Mouse (Mus musculus) bone marrow, adult 2 months (tissue): ENCODE data around the gene Ntn4. TPM values are rescaled to one million over a fixed set of nuclear protein-coding genes. Genes with fewer than 3 reads are reported as not detected.
A peak's percentile ranks its signal among the peaks of the same experiment; 100 is the strongest.

Experiments
- H3K27ac ChIP-seq: fragments of 200-500 bp; 2 replicates; pipeline ENCODE4 v1.5.1; 2012; ENCODE audit warnings: low read depth, mild to moderate bottlenecking, control low read depth, inconsistent platforms, low read length; ENCODE audit not compliant: control insufficient read depth, poor library complexity, insufficient read depth
- H3K4me1 ChIP-seq: fragments of 200-500 bp; 2 replicates; pipeline ENCODE4 v1.6.1; 2011; ENCODE audit warnings: low read length; ENCODE audit not compliant: control insufficient read depth, insufficient read depth
- H3K4me3 ChIP-seq: fragments of 200-500 bp; replicated peaks from 2 replicates; pipeline ENCODE3; 2011; ENCODE audit warnings: mild to moderate bottlenecking, low read depth, low read length, control low read depth; ENCODE audit not compliant: control insufficient read depth
- CTCF ChIP-seq: fragments of 200-500 bp; IDR thresholded peaks from 2 replicates; pipeline ENCODE4 v1.5.1; 2011; ENCODE audit warnings: low read length, control low read depth; ENCODE audit not compliant: control insufficient read depth, insufficient read depth
- POLR2A ChIP-seq: fragments of 200-500 bp; IDR thresholded peaks from 2 replicates; pipeline ENCODE4 v1.6.1; 2011; ENCODE audit warnings: low read depth, mild to moderate bottlenecking, control low read depth, low read length, borderline replicate concordance; ENCODE audit not compliant: control insufficient read depth
- WGBS: fragments of 180-500 bp; shearing (Covaris S2); methylation state at CpG from one replicate; pipeline ENCODE4 v1.1.7; 2018; 5-methylcytosine and 5-hydroxymethylcytosine counted together
- polyA plus RNA-seq: library from polyadenylated mRNA; stranded (reverse); fragments of >200 nt; gene quantifications from 2 replicates; pipeline ENCODE4 v1.2.4, GENCODE M21; 2011; ENCODE audit warnings: low replicate concordance; ENCODE audit not compliant: missing spikeins, insufficient read depth, insufficient read length

Gene Ntn4
- polyA plus RNA-seq, 1 experiment = 3.7 TPM

- no peak overlapping the region for H3K4me3 ChIP-seq
- no peak overlapping the region for H3K27ac ChIP-seq
- no peaks in the 10 kb centered on the region for H3K4me1 ChIP-seq
- WGBS = 91% methylated on average over 7 of the region's 7 CpGs
- no peak for TF ChIP-seq CTCF
- no peak for TF ChIP-seq POLR2A
Measured at GRCm38 (mm10) chr10:93609236-93609635, 31.2 kb upstream of the Ntn4 start.

- H3K27ac ChIP-seq = no peak overlapping the region
- 93% methylated on average over 1 of the region's 1 CpGs for WGBS
- peaks cover 2% of the 10 kb centered on the region; the same call in 1 of the 2 replicates for H3K4me1 ChIP-seq
- TF ChIP-seq POLR2A (no peak), CTCF (no peak)
- H3K4me3 ChIP-seq = no peak overlapping the region
Measured at GRCm38 (mm10) chr10:93610896-93611295, 29.6 kb upstream of the Ntn4 start.

GRCm38 (mm10) chr10:93611419-93612007 lies 29.0 kb upstream of the Ntn4 start:
- no peak overlapping the region for H3K4me3 ChIP-seq
- H3K27ac ChIP-seq = no peak overlapping the region
- peaks cover 2% of the 10 kb centered on the region; the same call in 1 of the 2 replicates for H3K4me1 ChIP-seq
- 38% methylated on average over 18 of the region's 18 CpGs for WGBS
- TF ChIP-seq POLR2A = no peak
- peak; percentile 73 for TF ChIP-seq CTCF

GRCm38 (mm10) chr10:93614850-93615249 lies 25.6 kb upstream of the Ntn4 start:
- Histone ChIP-seq H3K4me3 (no peak overlapping the region), H3K4me1 (peaks cover 2% of the 10 kb centered on the region; the same call in 1 of the 2 replicates), H3K27ac (no peak overlapping the region)
- 4% methylated on average over 8 of the region's 8 CpGs for WGBS
- TF ChIP-seq POLR2A = no peak

- H3K27ac ChIP-seq = no peak overlapping the region
- no peaks in the 10 kb centered on the region for H3K4me1 ChIP-seq
- no peak overlapping the region for H3K4me3 ChIP-seq
- TF ChIP-seq CTCF = no peak
- TF ChIP-seq POLR2A = no peak
- 75% methylated on average over 7 of the region's 7 CpGs for WGBS
Measured at GRCm38 (mm10) chr10:93620438-93621179, 19.9 kb upstream of the Ntn4 start.

- WGBS = 81% methylated on average over 9 of the region's 9 CpGs
- Histone ChIP-seq H3K27ac (no peak overlapping the region), H3K4me1 (no peaks in the 10 kb centered on the region), H3K4me3 (no peak overlapping the region)
- TF ChIP-seq POLR2A (no peak), CTCF (no peak)
Measured at GRCm38 (mm10) chr10:93623725-93624124, 16.8 kb upstream of the Ntn4 start.

GRCm38 (mm10) chr10:93624151-93624550 lies 16.3 kb upstream of the Ntn4 start:
- Histone ChIP-seq H3K4me1 (no peaks in the 10 kb centered on the region), H3K27ac (no peak overlapping the region), H3K4me3 (no peak overlapping the region)
- TF ChIP-seq CTCF (no peak), POLR2A (no peak)
- WGBS = 76% methylated on average over 10 of the region's 10 CpGs

GRCm38 (mm10) chr10:93630310-93630709 lies 10.2 kb upstream of the Ntn4 start:
- H3K4me1 ChIP-seq = no peaks in the 10 kb centered on the region
- H3K27ac ChIP-seq = no peak overlapping the region
- WGBS = 88% methylated on average over 5 of the region's 5 CpGs
- TF ChIP-seq POLR2A = no peak
- TF ChIP-seq CTCF = no peak
- no peak overlapping the region for H3K4me3 ChIP-seq
